Mouse (Mus musculus): ENCODE data around the gene Fam129c.

Gene Fam129c
- long read RNA-seq, experiment 1: 0 reads
- long read RNA-seq, experiment 2: 0 reads

DNA sequence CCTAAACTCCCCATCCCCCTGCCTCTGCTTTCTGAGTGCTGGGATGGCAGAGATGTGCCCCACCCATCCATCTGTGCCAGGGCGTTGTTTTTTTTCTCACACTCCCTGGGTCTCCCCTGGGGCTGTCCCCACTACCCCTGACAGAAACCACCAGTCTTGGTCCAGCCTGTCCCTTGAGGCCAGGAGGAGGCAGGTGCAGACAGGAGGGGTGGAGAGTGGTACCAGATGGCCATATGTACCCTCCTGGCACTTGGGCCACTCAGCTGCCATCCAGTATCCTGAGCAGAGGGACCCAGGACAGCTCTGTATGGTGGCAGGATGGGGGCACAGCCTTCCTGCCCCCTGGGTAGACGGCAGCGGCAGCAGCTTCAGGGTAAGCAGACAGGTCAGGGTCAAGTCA lies at the start of gene Fam129c:
Gene Fam129c, plus strand, starts transcription at position 198 of the 400 bp plus-strand sequence.
- intact Hi-C loops (cut with DNase I): loop anchor here (2.0 kb wide), 1 partner anchor 63 kb away; no protein-coding TSS in a partner anchor

GRCm38 (mm10) chr8:71550754-71551153 lies 46.7 kb upstream of the Fam129c start:
- intact Hi-C loops (cut with DNase I): no loop called here

DNA sequence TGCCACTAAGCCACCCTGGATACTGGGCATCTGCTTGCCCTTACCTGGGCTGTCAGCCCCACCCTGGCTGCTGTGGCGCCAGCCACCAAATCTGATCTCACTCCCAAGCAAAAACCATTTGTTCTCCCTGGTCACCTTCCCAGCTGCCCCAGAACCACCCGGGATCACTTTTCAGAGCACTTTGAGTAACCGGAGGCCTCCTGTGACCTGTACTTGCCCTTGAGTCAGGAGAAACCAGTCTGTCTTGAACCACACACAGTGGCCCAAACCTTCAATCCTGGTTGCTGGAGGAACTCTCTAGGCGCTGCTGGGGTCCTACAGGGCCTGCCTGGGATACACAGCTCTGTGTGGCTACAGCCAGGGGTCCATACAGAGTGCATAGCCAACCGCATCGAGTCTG lies 44.7 kb upstream of the Fam129c start:
- intact Hi-C loops (cut with DNase I): no loop called here

DNA sequence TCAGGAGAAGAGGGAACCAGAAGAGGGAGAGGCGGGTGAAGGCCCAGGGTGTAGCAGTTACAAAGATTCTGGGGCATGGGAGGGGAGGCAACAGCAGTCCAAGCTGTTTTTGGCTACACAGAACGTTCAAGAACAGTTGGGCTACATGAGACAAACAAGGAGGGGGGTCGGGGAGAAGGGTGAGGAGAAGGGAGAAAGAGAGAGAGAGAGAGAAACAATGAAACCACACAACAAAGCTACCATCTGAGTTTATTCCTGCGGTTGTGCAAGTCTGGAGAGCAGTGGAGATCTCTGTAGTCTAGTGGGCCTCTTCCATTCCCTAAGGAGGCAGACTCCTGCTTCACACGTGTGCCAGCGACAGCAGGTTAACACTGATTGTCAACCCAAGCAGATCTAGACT lies 43.4 kb upstream of the Fam129c start:
- intact Hi-C loops (cut with DNase I): no loop called here

DNA sequence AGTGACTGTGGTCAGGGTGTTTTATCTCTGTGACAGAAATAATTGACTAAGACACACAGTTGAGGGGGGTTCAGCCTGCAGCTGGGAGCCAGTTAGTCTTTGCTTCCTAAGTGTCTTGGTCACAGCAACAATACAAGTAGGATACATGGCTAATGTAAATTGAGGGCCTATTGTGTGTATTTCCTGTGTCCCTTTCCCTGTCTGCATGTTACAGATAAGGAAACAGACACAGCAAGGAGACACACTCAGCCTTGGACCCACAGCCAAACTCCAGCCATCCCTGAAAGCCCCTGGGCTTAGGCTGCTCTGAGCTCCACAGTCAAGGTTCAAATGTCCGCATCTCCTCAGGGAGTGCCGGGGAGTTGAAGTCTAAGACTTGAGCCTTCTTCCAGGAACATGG lies 42.8 kb upstream of the Fam129c start:
- intact Hi-C loops (cut with DNase I): no loop called here

DNA sequence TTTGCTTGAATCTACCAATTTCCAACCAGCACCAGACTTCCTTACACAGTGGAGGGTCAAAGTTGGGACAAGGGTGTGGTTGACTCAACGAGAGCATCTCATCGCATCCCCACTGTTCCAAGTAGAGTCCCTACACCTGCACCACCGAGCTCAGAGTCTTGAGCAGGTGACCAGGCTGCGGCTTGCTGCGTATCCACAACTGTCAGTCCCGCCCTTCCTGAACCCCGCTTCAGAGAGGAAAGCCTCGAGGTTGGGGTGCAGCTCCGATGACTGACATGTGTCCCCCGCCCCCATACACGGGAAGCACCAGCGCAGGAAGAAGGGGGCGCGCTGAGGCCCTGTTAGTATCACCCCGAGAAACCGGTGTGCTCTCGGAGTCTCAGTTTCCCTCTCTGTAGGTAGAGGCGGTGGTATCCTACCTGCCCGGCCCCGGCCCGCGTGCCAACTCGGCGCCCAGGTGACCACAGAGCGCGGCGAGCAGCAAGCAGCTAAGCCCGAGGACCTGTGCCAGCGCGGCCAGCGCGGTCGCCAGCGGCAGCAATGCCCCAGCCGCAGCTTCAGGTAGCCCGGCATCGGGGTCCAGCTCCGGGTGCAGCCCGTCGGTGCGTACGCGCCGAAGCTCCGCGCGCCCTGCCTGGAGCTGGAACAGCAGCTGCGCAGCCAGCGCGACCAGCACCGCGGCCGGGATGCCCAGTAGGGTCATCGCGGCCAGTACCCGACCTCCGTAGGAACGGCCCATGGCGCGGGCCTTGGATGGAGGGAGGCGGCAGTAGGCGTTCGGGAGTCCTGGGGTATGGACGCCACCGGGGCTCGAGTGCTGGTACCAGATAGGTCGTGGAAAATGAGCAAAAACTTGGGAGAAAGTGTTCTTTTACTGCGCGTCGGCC lies 39.1 kb upstream of the Fam129c start, which contains the start of gene Tmem221:
Gene Tmem221, minus strand, starts transcription at position 801 of the 887 bp plus-strand sequence.
- intact Hi-C loops (cut with DNase I): no loop called here

DNA sequence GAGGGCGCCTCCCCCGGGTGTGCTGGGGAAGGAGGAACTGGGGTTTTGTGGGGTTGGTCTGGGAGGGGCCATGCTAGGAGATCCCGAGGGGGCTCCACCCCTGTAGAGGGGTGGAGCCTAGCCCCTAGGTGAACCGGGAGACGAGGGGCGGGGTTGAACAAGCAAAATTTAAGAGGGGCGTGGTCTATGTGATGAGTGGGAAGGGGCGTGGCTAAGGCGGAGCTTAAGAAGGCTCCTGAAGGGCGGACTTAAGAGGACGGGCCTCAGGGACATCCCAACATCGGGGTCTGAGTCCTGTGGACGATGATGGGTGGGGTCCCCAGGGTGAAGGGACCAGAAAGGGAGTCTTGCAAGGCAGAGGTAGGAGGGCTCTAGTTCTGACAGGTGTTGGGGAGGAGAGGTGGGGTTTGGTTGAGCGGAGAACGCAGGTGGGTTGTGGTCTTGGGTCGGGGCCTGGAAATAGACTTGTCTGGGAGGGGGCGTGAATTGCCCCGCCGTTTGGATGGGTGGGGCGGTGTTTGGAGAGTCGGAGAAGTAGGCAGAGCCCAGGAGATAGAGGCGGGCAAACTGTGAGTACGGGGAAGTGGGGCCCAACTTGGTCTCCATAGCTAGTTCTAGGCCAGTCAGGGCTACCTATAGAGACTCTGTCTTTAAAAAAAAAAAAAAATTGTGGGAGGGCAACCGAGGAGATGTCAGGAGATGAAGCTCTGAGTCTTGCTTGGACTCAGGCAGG lies 38.3 kb upstream of the Fam129c start:
- intact Hi-C loops (cut with DNase I): no loop called here

DNA sequence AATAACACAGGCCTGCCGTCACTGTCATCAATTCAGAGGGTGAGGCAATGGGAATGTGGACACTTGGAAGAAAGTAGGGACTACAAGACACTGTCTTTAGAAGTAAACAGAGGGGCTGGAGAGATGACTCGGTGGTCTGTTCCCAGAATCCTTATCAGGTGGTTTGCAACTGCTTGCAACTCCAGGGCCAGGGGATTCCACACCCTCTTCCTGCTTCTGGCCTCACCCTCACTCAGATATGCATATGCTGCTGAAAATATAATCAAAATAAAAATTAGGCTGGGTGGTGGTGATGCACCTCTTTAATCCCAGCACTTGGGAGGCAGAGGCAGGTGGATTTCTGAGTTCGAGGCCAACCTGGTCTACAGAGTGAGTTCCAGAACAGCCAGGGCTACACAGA lies 37.4 kb upstream of the Fam129c start:
- intact Hi-C loops (cut with DNase I): no loop called here

GRCm38 (mm10) chr8:71560765-71561164 lies 36.7 kb upstream of the Fam129c start:
- intact Hi-C loops (cut with DNase I): loop anchor here (1.0 kb wide), 2 partner anchors 36 to 101 kb away; no protein-coding TSS in a partner anchor

GRCm38 (mm10) chr8:71561401-71561800 lies 36.0 kb upstream of the Fam129c start:
- intact Hi-C loops (cut with DNase I): loop anchor here (1.0 kb wide), 2 partner anchors 35 to 100 kb away; no protein-coding TSS in a partner anchor

DNA sequence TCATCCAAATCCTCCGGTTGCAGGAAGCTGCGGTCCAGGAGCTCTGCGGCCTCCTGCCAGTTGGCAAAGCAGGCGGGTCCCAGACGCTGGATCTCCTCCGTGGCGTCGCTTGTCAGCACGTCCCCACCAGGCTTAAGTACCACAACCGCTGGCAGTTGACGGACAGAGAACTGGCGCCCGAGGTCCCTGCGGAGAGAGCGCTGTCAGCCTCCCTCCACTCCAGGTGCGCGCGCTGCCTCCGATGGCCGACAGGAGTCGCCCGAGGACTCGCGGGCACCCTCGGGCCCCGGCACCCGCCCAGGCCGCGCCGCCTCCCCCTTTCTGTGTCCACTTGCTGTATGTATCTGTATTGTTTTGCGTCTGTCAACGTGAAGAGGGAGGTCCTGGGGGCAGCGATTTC lies 34.7 kb upstream of the Fam129c start:
- intact Hi-C loops (cut with DNase I): no loop called here

- intact Hi-C loops (cut with DNase I): no loop called here
Observed at GRCm38 (mm10) chr8:71563992-71564391, 33.5 kb upstream of the Fam129c start.

GRCm38 (mm10) chr8:71566501-71566900 lies 30.9 kb upstream of the Fam129c start, which contains the start of gene Nxnl1:
TSS of gene Nxnl1 (minus strand) at chr8:71566601.
- intact Hi-C loops (cut with DNase I): no loop called here

DNA sequence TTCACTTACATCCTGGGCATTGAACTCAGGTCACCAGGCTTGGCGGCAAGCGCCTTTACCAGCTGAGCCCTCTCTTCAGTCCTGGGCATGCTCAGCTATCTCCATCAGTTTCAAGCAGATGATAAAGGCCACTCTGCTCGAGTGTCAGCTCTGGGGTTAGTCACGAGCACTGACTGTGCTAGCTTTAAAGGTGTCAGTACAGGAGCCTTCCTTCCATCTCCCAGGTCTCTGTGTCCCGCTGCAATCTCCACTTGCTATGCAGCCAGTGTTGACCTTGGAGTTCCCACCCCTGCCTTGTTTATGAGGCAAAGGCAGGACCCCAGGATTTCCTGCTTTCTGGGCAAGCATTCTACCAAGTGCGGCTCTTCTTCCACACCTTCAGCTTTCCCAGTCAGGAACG lies 29.9 kb upstream of the Fam129c start:
- intact Hi-C loops (cut with DNase I): no loop called here

GRCm38 (mm10) chr8:71568387-71568937 lies 29.0 kb upstream of the Fam129c start, which contains the start of gene Slc27a1:
TSS of gene Slc27a1 (plus strand) at chr8:71568882.
- intact Hi-C loops (cut with DNase I): no loop called here

- intact Hi-C loops (cut with DNase I): no loop called here
Observed at GRCm38 (mm10) chr8:71568941-71569340, 28.5 kb upstream of the Fam129c start.

- intact Hi-C loops (cut with DNase I): no loop called here
Observed at GRCm38 (mm10) chr8:71569366-71570290, 27.8 kb upstream of the Fam129c start.

GRCm38 (mm10) chr8:71570291-71570954 lies 27.0 kb upstream of the Fam129c start:
- intact Hi-C loops (cut with DNase I): no loop called here

DNA sequence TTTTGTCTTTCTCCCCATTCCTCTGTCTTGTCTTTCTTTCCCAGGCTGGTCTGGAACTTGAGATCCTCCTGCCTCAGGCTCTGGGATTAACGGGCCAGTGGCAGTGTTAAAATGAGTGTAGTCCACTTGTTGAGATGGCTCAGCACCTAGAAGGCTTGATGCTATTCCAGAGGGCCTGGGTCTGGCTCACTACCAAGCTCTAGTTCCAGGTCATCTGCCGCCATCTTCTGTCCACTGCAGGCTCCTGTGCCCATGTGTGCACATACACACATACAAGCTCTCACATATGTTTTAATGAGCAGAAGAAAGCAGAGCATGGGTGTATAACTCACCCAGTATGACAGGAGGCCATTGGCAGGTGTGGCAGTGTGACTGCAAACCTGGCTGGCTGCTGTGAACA lies 25.4 kb upstream of the Fam129c start:
- intact Hi-C loops (cut with DNase I): no loop called here
